Mouse (Mus musculus): ENCODE results near the gene Krba1. TPM values are rescaled to one million over a fixed set of nuclear protein-coding genes. Genes with fewer than 3 reads are reported as not detected.

Krba1 gene
- total RNA-seq, 2 experiments from 2014 or later: 52.7 to 53.1 TPM

DNA sequence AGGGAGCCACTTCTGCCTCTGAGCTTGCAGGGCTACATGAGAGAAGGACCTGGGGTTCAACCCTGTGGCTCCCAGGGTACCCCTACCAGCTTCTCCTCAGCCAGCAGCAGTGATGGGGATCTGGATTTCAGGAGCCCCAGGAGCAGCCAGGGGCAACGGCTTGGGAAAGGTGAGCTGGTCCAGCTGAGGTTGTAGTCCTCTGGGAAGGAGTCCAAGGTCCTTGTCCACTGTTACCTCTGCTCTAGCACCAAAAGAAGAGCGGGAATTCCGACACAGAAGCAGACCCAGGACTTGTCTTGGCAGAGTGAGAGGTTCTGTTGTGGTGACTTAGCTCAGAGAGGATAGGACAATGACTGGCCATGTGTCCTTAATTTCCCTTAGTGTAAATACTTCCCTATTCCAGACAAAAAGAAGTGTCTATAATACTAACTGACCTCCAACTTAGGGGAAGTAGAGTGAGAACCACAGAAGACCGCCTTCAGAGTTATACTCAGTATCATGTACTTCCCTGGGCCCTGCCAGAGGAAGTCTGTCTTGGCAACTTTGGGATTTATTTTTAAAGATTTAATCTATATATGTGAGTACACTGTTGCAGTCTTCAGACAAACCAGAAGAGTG, 14.4 kb downstream of the Krba1 start:
- peak in 1 of 2 experiments; percentile 7 for DNase-seq (ENCODE audit: extremely low spot score in 1 of 2, low spot score in 2 of 2)
- no peak for TF ChIP-seq CTCF (IDR thresholded peaks at IDR 0.05)
- no peak overlapping the region for H3K4me3 ChIP-seq
- H3K27ac ChIP-seq: no peak overlapping the region
- intact Hi-C loops (cut with DNase I): no loop called here

DNA sequence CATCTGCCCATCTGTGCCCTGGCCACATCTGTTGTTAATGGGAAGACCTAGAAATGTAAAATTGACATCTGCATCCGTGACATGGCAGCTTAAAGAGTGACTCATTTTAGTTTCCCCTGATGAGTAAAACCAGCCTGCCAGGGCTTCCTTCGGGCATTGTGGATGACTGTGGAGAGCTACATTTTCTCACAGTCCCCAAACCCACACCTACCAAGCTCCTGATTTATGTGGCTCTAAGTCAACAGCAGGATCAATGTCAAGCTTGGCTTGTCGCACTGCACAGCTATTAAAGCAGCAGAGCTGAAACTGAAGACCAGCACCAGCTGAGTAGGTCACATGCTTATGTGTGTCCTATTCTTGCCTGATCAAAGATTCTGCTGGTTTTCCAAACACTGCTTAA, 15.2 kb downstream of the Krba1 start:
- no peak for TF ChIP-seq CTCF (IDR thresholded peaks at IDR 0.05)
- H3K4me3 ChIP-seq: no peak overlapping the region
- no peak overlapping the region for H3K27ac ChIP-seq
- DNase-seq (ENCODE audit: extremely low spot score in 1 of 2, low spot score in 2 of 2): no peak
- intact Hi-C loops (cut with DNase I): no loop called here

DNA sequence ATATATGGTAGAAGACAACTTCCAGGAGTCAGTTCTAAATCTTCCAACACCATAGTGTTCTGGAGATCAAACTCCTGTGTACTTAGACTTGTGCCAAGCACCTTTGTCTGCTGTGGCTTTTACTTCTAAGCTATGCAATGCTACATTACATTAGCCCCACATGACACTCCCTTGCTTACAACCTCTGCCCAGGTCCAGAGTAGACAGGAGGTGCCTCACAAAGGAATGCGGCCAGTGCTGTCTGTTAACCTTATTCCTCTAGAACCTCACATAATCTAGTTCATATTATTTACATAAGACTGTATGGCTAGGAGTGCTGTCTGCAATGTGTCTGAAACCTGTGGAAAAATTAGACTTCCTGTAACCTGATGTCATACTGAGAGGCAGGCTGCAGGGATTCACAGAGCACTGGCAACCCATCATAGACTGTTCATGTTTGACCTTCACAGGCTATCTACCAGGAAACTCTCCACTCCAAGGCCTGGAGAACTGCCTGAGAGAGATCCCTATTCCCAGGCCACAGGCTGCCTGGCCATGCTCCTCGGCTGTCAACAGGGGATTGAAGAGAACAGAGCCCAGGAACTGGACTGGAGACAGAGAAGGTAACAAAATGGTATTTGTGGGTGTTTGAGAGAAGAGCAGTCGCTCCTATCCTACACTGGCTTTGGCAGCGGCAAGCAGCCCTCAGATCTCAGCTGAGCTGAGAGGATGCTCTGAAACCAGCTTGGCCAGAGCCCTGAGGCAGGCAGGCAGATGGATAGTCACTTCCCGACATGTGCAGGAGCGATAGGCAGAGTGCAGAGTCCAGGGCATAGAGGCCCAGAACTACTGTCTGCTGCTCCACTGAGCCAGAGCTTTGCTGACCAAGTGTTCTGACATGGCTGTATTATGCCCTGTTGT, 16.1 kb downstream of the Krba1 start:
- DNase-seq (ENCODE audit: extremely low spot score in 1 of 2, low spot score in 2 of 2): no peak
- intact Hi-C loops (cut with DNase I): no loop called here
- no peak for TF ChIP-seq CTCF (IDR thresholded peaks at IDR 0.05)
- H3K27ac ChIP-seq: no peak overlapping the region
- H3K4me3 ChIP-seq: no peak overlapping the region

DNA sequence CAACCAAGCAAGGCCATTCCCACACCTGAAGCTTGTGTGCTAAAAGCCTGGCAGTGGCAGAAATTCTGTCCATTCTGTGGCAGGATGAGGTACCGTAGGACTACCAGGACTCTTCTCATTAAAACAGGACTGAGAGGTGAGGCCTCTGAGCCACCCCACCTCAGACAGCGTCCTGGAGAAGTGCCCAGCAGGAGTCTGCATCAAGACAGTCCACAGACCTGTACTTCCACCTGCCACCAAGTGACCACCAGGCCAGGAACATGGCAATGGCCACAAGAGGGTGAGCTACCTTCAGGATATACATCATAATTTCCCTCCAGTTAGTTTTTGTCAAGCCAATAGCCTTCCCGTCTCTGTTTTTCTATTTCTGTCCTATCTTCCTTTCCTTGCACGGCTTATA, 16.8 kb downstream of the Krba1 start:
- TF ChIP-seq CTCF (IDR thresholded peaks at IDR 0.05): no peak
- no peak for DNase-seq (ENCODE audit: extremely low spot score in 1 of 2, low spot score in 2 of 2)

DNA sequence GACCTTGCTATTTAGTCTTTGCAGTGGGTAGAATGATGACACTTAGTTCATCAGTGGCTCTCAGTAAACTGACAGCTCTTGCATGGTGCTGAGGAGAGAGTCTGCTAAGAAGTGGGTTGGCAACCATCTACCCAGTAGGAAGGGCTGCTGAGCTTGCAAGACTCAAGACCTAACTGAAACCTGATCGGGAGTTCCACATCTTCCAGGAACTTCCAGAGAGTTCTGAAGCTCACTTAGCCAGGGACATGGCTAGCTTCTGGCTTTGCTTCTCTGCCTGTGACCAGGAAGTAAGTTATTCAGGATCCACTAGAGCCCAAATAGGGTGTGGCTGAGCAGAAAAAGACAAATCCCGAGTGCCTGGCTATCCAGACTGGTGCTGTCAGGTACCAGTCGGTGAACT, 17.3 kb downstream of the Krba1 start:
- intact Hi-C loops (cut with DNase I): no loop called here
- no peak for TF ChIP-seq CTCF (IDR thresholded peaks at IDR 0.05)
- no peak overlapping the region for H3K4me3 ChIP-seq
- no peak overlapping the region for H3K27ac ChIP-seq
- DNase-seq (ENCODE audit: extremely low spot score in 1 of 2, low spot score in 2 of 2): no peak

More for the DNA sequence above, 16.8 kb downstream of the Krba1 start:
- no peak overlapping the region for H3K27ac ChIP-seq
- intact Hi-C loops (cut with DNase I): no loop called here
- no peak overlapping the region for H3K4me3 ChIP-seq

DNA sequence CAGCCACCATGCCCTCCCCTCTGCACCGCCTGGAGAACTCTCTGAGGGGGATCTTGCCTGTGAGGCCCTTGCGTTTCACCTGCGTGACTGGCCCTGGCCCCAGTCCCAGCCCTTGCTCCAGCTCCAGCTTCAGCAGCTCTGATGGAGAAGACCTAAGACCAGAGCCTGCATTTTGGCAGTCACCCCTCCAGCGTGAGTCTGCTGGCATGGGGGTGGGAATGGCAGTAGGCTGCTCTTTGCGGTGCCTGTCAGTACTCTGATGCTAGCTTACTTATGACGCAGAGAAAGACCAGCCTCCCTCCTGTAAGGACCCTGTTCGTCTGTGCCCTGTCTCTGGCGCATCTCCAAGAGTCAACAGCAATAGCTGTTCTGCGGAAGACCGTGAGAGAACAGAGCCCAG, 17.7 kb downstream of the Krba1 start:
- no peak overlapping the region for H3K4me3 ChIP-seq
- TF ChIP-seq CTCF (IDR thresholded peaks at IDR 0.05): no peak
- DNase-seq (ENCODE audit: extremely low spot score in 1 of 2, low spot score in 2 of 2): peak in 1 of 2 experiments; percentile 9
- no peak overlapping the region for H3K27ac ChIP-seq
- intact Hi-C loops (cut with DNase I): no loop called here

DNA sequence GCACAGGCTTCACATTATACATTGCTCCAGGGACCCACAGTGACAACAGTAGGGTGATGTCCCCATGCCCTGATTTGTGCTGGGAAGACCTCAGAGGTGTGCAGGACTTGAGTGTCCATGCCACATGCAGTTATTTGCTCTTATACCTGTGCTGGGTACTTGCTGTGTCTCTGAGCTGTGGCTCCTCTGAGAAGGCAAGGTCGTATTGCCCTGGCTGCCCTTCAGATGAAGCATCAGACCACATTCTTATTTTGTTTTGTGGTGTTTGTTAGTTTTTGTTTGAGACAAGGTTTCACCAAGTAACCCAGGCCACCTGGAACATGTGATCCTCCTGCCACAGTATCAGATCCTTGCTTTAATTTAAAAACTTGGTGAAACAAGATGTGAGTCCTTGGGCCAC, 19.5 kb downstream of the Krba1 start:
- no peak for DNase-seq (ENCODE audit: extremely low spot score in 1 of 2, low spot score in 2 of 2)
- H3K27ac ChIP-seq: no peak overlapping the region
- H3K4me3 ChIP-seq: no peak overlapping the region
- intact Hi-C loops (cut with DNase I): no loop called here
- TF ChIP-seq CTCF (IDR thresholded peaks at IDR 0.05): no peak

DNA sequence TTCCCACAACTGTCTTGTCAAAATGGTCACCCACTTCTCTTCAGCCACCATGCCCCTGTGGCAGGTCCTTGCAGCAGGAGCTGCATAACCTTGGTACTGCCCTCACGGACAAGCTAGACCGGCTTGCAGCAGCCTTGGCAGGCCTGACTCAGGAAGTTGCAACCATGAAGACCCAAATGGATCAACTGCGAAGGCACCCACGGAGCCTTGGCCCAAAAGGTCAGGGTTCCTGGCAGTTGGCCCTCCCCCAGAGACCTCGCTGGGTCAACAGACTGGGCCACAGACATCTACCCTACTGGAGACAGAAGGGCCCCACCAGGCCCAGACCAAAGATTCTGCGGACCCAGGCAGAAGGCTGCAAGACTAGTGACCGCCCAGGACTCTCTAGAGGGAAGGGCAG, 20.2 kb downstream of the Krba1 start:
- intact Hi-C loops (cut with DNase I): no loop called here
- Histone ChIP-seq H3K27ac (no peak overlapping the region), H3K4me3 (no peak overlapping the region)
- TF ChIP-seq CTCF (IDR thresholded peaks at IDR 0.05): no peak
- DNase-seq (ENCODE audit: extremely low spot score in 1 of 2, low spot score in 2 of 2): no peak

DNA sequence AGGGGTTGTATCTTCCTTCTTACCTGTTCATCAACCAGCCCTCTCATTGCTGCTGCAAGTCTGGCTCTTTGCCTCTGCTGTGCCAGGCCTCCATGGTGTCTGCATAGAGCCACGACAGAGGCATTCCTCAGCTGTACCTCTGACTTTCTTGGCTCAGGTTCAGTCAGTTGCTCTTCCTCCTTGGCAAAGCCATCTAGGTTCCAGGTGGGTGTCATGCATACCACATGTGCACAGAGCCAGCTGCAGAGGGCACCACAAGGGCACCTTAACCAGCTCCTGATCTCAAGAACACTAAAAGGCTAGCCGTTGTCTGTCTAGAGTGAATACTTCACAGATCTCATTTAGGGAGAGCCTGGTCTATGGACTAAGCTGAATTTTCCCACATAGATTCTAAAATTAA, 21.1 kb downstream of the Krba1 start:
- TF ChIP-seq CTCF (IDR thresholded peaks at IDR 0.05): no peak
- no peak overlapping the region for H3K4me3 ChIP-seq
- DNase-seq (ENCODE audit: extremely low spot score in 1 of 2, low spot score in 2 of 2): no peak
- H3K27ac ChIP-seq: no peak overlapping the region
- intact Hi-C loops (cut with DNase I): no loop called here

DNA sequence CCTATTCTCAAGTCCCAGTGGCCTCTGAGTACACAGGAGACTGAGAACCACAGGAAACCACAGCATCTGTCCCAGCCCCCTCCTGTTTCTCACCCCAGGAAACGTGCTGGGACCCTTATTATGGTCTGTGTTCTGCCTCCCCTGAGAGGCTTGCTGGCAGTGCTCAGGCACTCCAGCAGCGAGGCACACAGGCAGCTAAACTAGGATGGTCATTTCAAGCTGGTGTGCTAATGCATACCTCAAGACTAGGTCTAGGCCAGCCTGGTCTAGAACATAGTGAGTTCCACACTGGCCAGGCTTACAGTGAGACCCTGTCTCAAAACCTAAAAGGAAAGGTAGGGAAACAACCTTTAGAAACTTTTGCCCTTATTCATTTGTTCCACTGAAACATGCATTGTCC, 25.3 kb downstream of the Krba1 start:
- intact Hi-C loops (cut with DNase I): no loop called here
- no peak overlapping the region for H3K4me3 ChIP-seq
- H3K27ac ChIP-seq: no peak overlapping the region
- TF ChIP-seq CTCF (IDR thresholded peaks at IDR 0.05): no peak
- no peak for DNase-seq (ENCODE audit: extremely low spot score in 1 of 2, low spot score in 2 of 2)

DNA sequence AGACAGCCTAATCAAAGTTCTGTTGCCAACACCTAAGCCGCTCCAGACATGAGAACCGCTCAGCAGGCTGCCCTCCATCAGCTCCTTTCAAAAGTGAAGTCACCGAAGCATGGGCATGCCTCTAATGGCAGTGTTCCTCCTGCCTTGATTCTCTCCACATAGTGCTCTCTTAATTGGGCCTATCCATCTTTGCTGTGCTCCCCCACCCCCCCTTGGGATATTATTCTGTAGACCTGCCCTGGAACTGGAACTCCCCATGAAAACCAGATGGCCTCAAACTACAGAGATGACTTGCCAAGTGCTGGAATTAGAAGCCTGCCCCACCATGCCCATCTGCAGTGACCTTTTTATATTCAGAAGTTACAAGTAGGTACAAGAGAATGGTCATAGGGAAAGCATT, 27.9 kb downstream of the Krba1 start:
- Histone ChIP-seq H3K4me3 (no peak overlapping the region), H3K27ac (no peak overlapping the region)
- intact Hi-C loops (cut with DNase I): no loop called here
- TF ChIP-seq CTCF (IDR thresholded peaks at IDR 0.05): no peak
- no peak for DNase-seq (ENCODE audit: extremely low spot score in 1 of 2, low spot score in 2 of 2)

DNA sequence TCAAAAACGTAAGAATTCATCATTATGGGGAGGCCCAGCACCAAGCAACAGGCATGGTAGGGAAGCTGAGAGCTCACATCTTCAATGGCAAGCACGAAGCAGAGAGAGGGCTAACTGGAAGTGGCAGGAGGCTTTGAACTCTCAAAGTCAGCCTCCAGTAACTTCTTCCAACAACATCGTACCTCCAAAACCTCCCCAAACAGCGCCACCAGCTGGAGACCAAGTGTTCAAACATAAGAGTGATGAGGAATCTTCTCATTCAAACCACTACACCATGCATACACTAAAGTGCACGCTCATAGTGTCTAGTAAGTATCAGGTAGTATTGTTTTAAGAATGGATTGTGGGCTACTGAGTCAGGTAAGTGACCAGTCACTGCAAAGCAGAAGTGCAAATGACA, 28.7 kb downstream of the Krba1 start:
- H3K4me3 ChIP-seq: no peak overlapping the region
- H3K27ac ChIP-seq: no peak overlapping the region
- intact Hi-C loops (cut with DNase I): no loop called here
- TF ChIP-seq CTCF (IDR thresholded peaks at IDR 0.05): no peak; the same call in 1 of the 2 replicates
- DNase-seq (ENCODE audit: extremely low spot score in 1 of 2, low spot score in 2 of 2): no peak

DNA sequence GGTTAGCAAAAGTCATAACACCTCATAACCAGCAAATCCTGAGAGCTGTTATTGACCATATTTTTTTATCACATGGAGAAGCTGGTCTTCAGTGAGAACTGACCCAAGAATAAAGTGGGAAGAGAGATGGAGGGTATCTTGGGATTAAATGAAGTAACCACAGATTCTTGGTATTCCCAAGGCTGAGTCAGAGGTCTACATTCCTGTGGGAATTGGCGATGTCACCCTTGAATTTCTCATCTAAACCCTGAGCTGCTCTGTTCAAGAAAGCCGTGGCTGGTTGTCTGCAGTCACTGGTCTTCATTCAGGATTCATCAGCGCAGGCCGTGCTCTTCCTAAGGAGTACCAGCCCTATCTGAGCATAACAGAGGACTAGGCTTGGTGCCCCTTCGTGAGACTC, 31.6 kb downstream of the Krba1 start:
- intact Hi-C loops (cut with DNase I): no loop called here
- TF ChIP-seq CTCF (IDR thresholded peaks at IDR 0.05): no peak
- no peak for DNase-seq (ENCODE audit: extremely low spot score in 1 of 2, low spot score in 2 of 2)
- Histone ChIP-seq H3K4me3 (no peak overlapping the region), H3K27ac (no peak overlapping the region)
